Comparison of ENCODE assay signal across 14 mouse cellular contexts in the genomic region with DNA sequence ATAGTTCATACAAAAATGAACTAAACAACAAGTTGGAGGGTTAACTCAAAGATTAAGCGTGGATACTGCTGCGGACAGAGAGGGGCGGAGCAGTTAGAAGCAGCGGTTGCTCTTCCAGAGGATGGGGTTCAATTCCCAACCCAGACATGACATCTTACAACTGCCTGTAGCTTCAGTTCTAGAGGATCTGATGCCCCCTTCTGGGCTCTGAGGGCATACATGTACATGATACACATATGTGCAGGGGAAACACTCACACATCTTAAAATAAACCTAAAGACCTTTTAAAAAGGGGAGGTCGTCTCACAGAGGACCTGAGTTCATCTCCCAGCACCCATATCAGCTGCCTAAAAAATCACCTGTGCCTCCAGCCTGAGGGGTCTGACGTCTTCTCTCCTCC. TPM values are rescaled to one million over a fixed set of nuclear protein-coding genes. Genes with fewer than 3 reads are reported as not detected.
DNase-seq lines count a peak whose midpoint lies in the region; ATAC-seq and TF ChIP-seq lines count a peak whose summit lies in the region.
"Had no signal": no experiment of that assay in that cellular context is flagged by ENCODE, and none has a peak within 500 bp of the region (broad histone marks: within the 10 kb centered on the region; RNA-seq: fewer than 3 reads in every experiment).

No protein-coding gene starts in this region.

- intact Hi-C loops in left cerebral cortex, adult 2 months (cut with DNase I): no loop called here
- intact Hi-C loops in left cerebral cortex, postnatal 14 days (cut with DNase I): no loop called here

- no peak overlapping the region for H3K27ac ChIP-seq in left cerebral cortex, adult 2 months
- H3K27ac ChIP-seq: embryonic facial prominence, embryonic 12.5 days; forebrain, embryonic 12.5 days; midbrain, embryonic 13.5 days; neural tube, embryonic 12.5 days had no signal

- DNase-seq in left cerebral cortex, adult 2 months (ENCODE audit: extremely low spot score in 1 of 2, low spot score in 2 of 2): no peak
- no peak for DNase-seq in left cerebral cortex, postnatal 14 days (ENCODE audit: low spot score in 2 of 2)
- DNase-seq in 3T3-L1 (ENCODE audit: low read depth, low spot score) (peak; percentile 44), A20 (ENCODE audit: low read depth, low spot score) (peak; percentile 41)
- peak; percentile 13 for DNase-seq in c-Kit-positive CD71-positive TER-119-negative erythroid progenitor cells, embryonic 14.5 days (ENCODE audit: low read depth)
- DNase-seq in gastrocnemius, postnatal 25 days: no peak
- DNase-seq: cerebellum, adult 9-10 months; heart, postnatal 14 days; right cerebral cortex, adult 18-20 months had no signal

- peak; percentile 17 for TF ChIP-seq CTCF in left cerebral cortex, adult 2 months (IDR thresholded peaks at IDR 0.05)

- ATAC-seq in inflammation-experienced regulatory T-cells, adult 6 months: no peak

- H3K4me3 ChIP-seq in left cerebral cortex, adult 2 months: no peak overlapping the region
- H3K4me3 ChIP-seq: embryonic facial prominence, embryonic 12.5 days; forebrain, embryonic 12.5 days; midbrain, embryonic 13.5 days; neural tube, embryonic 12.5 days had no signal

RNA-seq across cellular contexts. Expression of a gene that starts 40.9 kb away (rescaled TPM):
- 10 to 100 TPM; 20.2 to 23.6 TPM for total RNA-seq in left cerebral cortex, adult 2 months (2021)
- total RNA-seq in left cerebral cortex, postnatal 14 days (2021): 10 to 100 TPM; 18.5 to 19.5 TPM
- polyA plus RNA-seq in inflammation-experienced regulatory T-cells, adult 6 months (2017; shearing (Covaris generic)): 1 to 10 TPM; 1.4 to 4.8 (median 3.6) TPM
- total RNA-seq in gastrocnemius, postnatal 25 days (2021): 1 to 10 TPM; 4.7 to 5.1 TPM

RNA-seq across cellular contexts. Expression of a gene that starts 51.3 kb away (rescaled TPM):
- total RNA-seq in left cerebral cortex, adult 2 months (2021): 10 to 100 TPM; 10.2 to 10.7 TPM
- total RNA-seq in left cerebral cortex, postnatal 14 days (2021): 10 to 100 TPM; 10.6 to 11.5 TPM
- polyA plus RNA-seq in inflammation-experienced regulatory T-cells, adult 6 months (2017; shearing (Covaris generic)): 1 to 10 TPM; 2.1 to 3.5 (median 3.1) TPM
- total RNA-seq in gastrocnemius, postnatal 25 days (2021): 1 to 10 TPM; 2.7 to 2.8 TPM

RNA-seq across cellular contexts. Expression of a gene that starts 54.7 kb away (rescaled TPM):
- 10 to 100 TPM; 50.2 to 50.3 TPM for total RNA-seq in left cerebral cortex, adult 2 months (2021)
- 10 to 100 TPM; 62.8 to 67.1 TPM for total RNA-seq in left cerebral cortex, postnatal 14 days (2021)
- polyA plus RNA-seq in inflammation-experienced regulatory T-cells, adult 6 months (2017; shearing (Covaris generic)): 100 to 1,000 TPM; 121 to 136 (median 133) TPM
- total RNA-seq in gastrocnemius, postnatal 25 days (2021): 10 to 100 TPM; 34.1 to 38.5 TPM

Comparison
In these comparisons a context has a peak if more than half of its experiments do, and no peak if none do; other contexts are left out.
1. DNase-seq: peak in 3T3-L1 (single experiment), A20 (single experiment) and c-Kit-positive CD71-positive TER-119-negative erythroid progenitor cells, embryonic 14.5 days (single experiment); none in left cerebral cortex, adult 2 months (0 of 2), left cerebral cortex, postnatal 14 days (0 of 2) and gastrocnemius, postnatal 25 days (single experiment).